ENCODE assay signal across 29 mouse cellular contexts in the genomic region with DNA sequence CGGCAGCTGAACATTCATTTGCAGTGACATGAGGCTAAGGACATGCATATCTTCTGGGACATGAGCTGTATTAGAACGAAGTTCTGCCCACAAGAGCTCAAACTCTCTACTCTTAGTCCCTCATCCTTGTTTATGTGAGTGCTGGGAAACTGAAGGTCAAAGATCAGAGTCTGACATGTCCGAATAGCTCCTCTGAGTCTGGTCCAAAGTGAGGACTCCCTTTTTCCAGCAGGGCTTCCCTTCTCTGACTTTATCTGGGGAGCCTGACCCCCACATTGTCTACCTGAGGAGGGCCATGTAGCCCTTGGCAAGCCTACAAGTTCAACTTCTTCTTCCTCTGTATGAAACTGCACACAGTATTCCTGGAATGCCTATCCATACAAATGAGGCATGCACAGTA.
"Had no signal": no experiment of that assay in that cellular context is flagged by ENCODE, and none has a peak within 500 bp of the region (broad histone marks: within the 10 kb centered on the region; RNA-seq: fewer than 3 reads in every experiment).

No protein-coding gene starts in this region.

- H3K4me3 ChIP-seq: gastrocnemius, adult 2 months; heart, adult 2 months; heart, embryonic 10.5 days; heart, embryonic 13.5 days; heart, embryonic 15.5 days; hindbrain, embryonic 10.5 days; hindbrain, embryonic 12.5 days; intestine, embryonic 15.5 days; kidney, embryonic 15.5 days; layer of hippocampus, adult 2 months; left cerebral cortex, adult 2 months; limb, embryonic 10.5 days; limb, embryonic 12.5 days; liver, embryonic 13.5 days; liver, embryonic 15.5 days had no signal

- H3K4me2 ChIP-seq: heart, embryonic 13.5 days; heart, embryonic 15.5 days; hindbrain, embryonic 12.5 days; intestine, embryonic 15.5 days; kidney, embryonic 15.5 days; limb, embryonic 12.5 days; liver, embryonic 11.5 days; liver, embryonic 13.5 days; liver, embryonic 15.5 days had no signal

- H3K27ac ChIP-seq: gastrocnemius, adult 2 months; heart, adult 2 months; heart, embryonic 10.5 days; heart, embryonic 13.5 days; heart, embryonic 15.5 days; hindbrain, embryonic 10.5 days; hindbrain, embryonic 12.5 days; intestine, embryonic 15.5 days; kidney, embryonic 15.5 days; layer of hippocampus, adult 2 months; left cerebral cortex, adult 2 months; limb, embryonic 10.5 days; limb, embryonic 12.5 days; liver, embryonic 13.5 days; liver, embryonic 15.5 days had no signal

- ATAC-seq: forebrain, embryonic 16.5 days; hindbrain, embryonic 16.5 days; inflammation-experienced regulatory T-cells, adult 6 months; intestine, embryonic 15.5 days; intestine, postnatal 0 days; liver, postnatal 0 days had no signal

- H3K36me3 ChIP-seq: heart, embryonic 15.5 days; intestine, embryonic 15.5 days; liver, embryonic 13.5 days; liver, embryonic 15.5 days had no signal

- H3K9me3 ChIP-seq: heart, embryonic 15.5 days; hindbrain, embryonic 10.5 days; hindbrain, embryonic 12.5 days; intestine, embryonic 15.5 days; limb, embryonic 10.5 days; liver, embryonic 15.5 days had no signal

- H3K4me1 ChIP-seq: heart, embryonic 10.5 days; intestine, embryonic 15.5 days; liver, embryonic 13.5 days; liver, embryonic 15.5 days had no signal

- H3K27me3 ChIP-seq: heart, embryonic 13.5 days; heart, embryonic 15.5 days; hindbrain, embryonic 12.5 days; intestine, embryonic 15.5 days; kidney, embryonic 15.5 days; limb, embryonic 12.5 days; liver, embryonic 13.5 days; liver, embryonic 15.5 days had no signal

- DNase-seq: gastrocnemius, adult 2 months; gastrocnemius, postnatal 10 days; gastrocnemius, postnatal 25 days; heart, adult 2 months; heart, postnatal 4 days; kidney, adult 8-10 months; kidney, postnatal 10 days; kidney, postnatal 25 days; kidney, postnatal 4 days; liver; liver, embryonic 13.5 days; liver, postnatal 0 days had no signal

- H3K9ac ChIP-seq: heart, embryonic 13.5 days; heart, embryonic 15.5 days; hindbrain, embryonic 12.5 days; intestine, embryonic 15.5 days; kidney, embryonic 15.5 days; limb, embryonic 12.5 days; liver, embryonic 13.5 days; liver, embryonic 15.5 days; liver, postnatal 0 days had no signal
